ENCODE assay signal across 8 mouse cellular contexts in the genomic region with DNA sequence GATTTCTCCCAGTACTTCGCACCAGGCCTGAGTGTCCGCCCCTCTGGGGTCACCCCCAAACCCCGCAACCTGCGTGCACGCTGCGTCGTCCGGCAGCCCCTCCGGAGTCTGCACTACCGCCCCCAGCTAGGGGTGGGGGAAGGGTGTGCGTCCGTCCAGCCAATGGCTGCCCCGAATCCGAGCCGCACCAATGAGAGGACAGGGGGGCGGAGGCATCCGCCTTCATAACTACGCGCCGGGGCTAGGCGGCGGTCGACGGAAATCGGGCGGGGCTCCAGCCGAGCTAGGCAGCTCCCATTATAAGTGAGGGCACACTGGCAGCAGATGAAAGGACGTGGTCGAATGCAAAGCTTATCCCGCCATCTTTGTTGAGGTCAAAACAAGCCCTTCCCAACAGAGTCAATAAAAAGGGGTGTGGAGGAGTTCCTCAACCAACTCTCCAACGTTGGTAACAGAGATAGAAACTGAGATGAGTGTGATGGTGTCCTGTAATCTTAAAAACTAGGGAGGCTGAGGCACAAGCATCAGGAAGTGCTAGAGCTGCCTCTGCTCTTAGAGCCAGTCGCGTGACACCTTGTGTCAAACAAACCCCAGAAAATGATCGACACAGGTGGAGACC. TPM values are rescaled to one million over a fixed set of nuclear protein-coding genes. Genes with fewer than 3 reads are reported as not detected.
A peak's percentile ranks its signal among the peaks of the same experiment; 100 is the strongest.
DNase-seq lines count a peak whose midpoint lies in the region; ATAC-seq and TF ChIP-seq lines count a peak whose summit lies in the region.

TSS of gene Rpl18 (plus strand) at position 368 of the 619 bp plus-strand sequence.

- intact Hi-C loops in heart, postnatal 14 days (cut with DNase I), result no loop called here

- no peak for TF ChIP-seq POLR2A in ES-Bruce4 (IDR thresholded peaks at IDR 0.05; ENCODE audit: insufficient read depth, low read length)
- TF ChIP-seq POLR2A in lung, adult 2 months (IDR thresholded peaks at IDR 0.05; ENCODE audit: borderline replicate concordance, extremely low read depth, low read depth, low read length), result peak; percentile 61; the same call in 1 of the 2 replicates

- TF ChIP-seq CTCF in ES-Bruce4 (IDR thresholded peaks at IDR 0.05; ENCODE audit: low read depth, low read length), result no peak
- no peak for TF ChIP-seq CTCF in lung, adult 2 months (IDR thresholded peaks at IDR 0.05; ENCODE audit: insufficient read depth, low read length)

- peak; percentile 78 for ATAC-seq in cerebellum, adult (ENCODE audit: insufficient number of reproducible peaks, low FRiP score, low TSS enrichment)
- peak; percentile 93 for ATAC-seq in forebrain, embryonic 14.5 days
- ATAC-seq in neutrophil, adult 5-6 weeks (ENCODE audit: extremely low read depth, insufficient number of reproducible peaks, low FRiP score, poor library complexity, severe bottlenecking), result peak; percentile 80

- peak within 1 kb of the TSS; percentile 90 for H3K4me2 ChIP-seq in forebrain, embryonic 14.5 days (ENCODE audit: low read length)

- peak; percentile 99 for DNase-seq in forebrain, embryonic 14.5 days (ENCODE audit: low spot score)
- peak; percentile 98 for DNase-seq in heart, postnatal 14 days
- DNase-seq in layer of hippocampus, adult 18-20 months (ENCODE audit: low spot score in 2 of 2), result peak; percentile 98
- peak; percentile 94 for DNase-seq in lung, adult 2 months
- DNase-seq in thymus, adult 18-20 months, result peak; percentile 98

- peak within 1 kb of the TSS; percentile 81 for H3K4me3 ChIP-seq in ES-Bruce4 (ENCODE audit: low read depth, low read length)
- H3K4me3 ChIP-seq in forebrain, embryonic 14.5 days (ENCODE audit: low read depth, low read length), result peak within 1 kb of the TSS; percentile 96
- peak within 1 kb of the TSS; percentile 71 for H3K4me3 ChIP-seq in lung, adult 2 months (replicated peaks; ENCODE audit: extremely low read depth, low read depth, low read length)

- peak within 1 kb of the TSS; percentile 43 for H3K9ac ChIP-seq in ES-Bruce4 (ENCODE audit: low read depth, poor library complexity, severe bottlenecking)
- H3K9ac ChIP-seq in forebrain, embryonic 14.5 days (ENCODE audit: low read length), result peak within 1 kb of the TSS; percentile 78

- 8% methylated on average over 34 of the region's 34 CpGs for WGBS in forebrain, embryonic 14.5 days
- 6% methylated on average over 34 of the region's 34 CpGs for WGBS in lung, adult 2 months

- TF ChIP-seq EP300 in ES-Bruce4 (IDR thresholded peaks at IDR 0.05; ENCODE audit: insufficient read depth, low read depth, low read length), result no peak

- H3K36me3 ChIP-seq in ES-Bruce4 (ENCODE audit: control insufficient read depth, insufficient read depth, low read length, poor library complexity, severe bottlenecking), result peaks cover 22% of the 10 kb centered on the region
- H3K36me3 ChIP-seq in forebrain, embryonic 14.5 days (ENCODE audit: control insufficient read depth, insufficient read depth, low read length), result peaks cover 47% of the 10 kb centered on the region

- no peaks in the 10 kb centered on the region for H3K27me3 ChIP-seq in ES-Bruce4 (ENCODE audit: control insufficient read depth, insufficient read depth, low read length, poor library complexity, severe bottlenecking)
- no peaks in the 10 kb centered on the region for H3K27me3 ChIP-seq in forebrain, embryonic 14.5 days (replicated peaks; ENCODE audit: control insufficient read depth, insufficient read depth, low read length)

- H3K27ac ChIP-seq in ES-Bruce4 (ENCODE audit: insufficient read depth, low read length), result peak within 1 kb of the TSS; percentile 8
- peak within 1 kb of the TSS; percentile 46 for H3K27ac ChIP-seq in forebrain, embryonic 14.5 days (ENCODE audit: low read depth, low read length)

- H3K9me3 ChIP-seq in ES-Bruce4 (replicated peaks; ENCODE audit: control insufficient read depth, insufficient read depth, low read length, poor library complexity, severe bottlenecking), result no peaks in the 10 kb centered on the region
- H3K9me3 ChIP-seq in forebrain, embryonic 14.5 days (replicated peaks; ENCODE audit: control insufficient read depth, low read length), result no peaks in the 10 kb centered on the region

- no peaks in the 10 kb centered on the region for H3K4me1 ChIP-seq in ES-Bruce4 (ENCODE audit: control insufficient read depth, insufficient read depth, low read length)
- peaks cover 30% of the 10 kb centered on the region for H3K4me1 ChIP-seq in forebrain, embryonic 14.5 days (ENCODE audit: control insufficient read depth, insufficient read depth, low read length)
- H3K4me1 ChIP-seq in lung, adult 2 months (ENCODE audit: control insufficient read depth, insufficient read depth, low read length), result peaks cover 26% of the 10 kb centered on the region

RNA-seq across cellular contexts. Expression of gene Rpl18, which starts in this region (rescaled TPM):
- 1,593 and 1,677 TPM in 2 replicates for polyA plus RNA-seq in ES-Bruce4 (2011; ENCODE audit: insufficient read depth, insufficient read length, low read depth, missing spikeins)
- polyA plus RNA-seq in forebrain, embryonic 14.5 days (2014; fragmentation: Nextera tagmentation; extraction: Ambion mirVana), result 727 and 966 TPM in 2 replicates
- 100 to 1,000 TPM; 552 to 626 TPM for total RNA-seq in heart, postnatal 14 days (2021)
- total RNA-seq in layer of hippocampus, adult 18-20 months (2021), result 100 to 1,000 TPM; 359 to 364 TPM
- 1,119 and 1,194 TPM in 2 replicates for polyA plus RNA-seq in lung, adult 2 months (2012; rRNA removed)
- total RNA-seq in neutrophil, adult 5-6 weeks (2017), result 797 and 936 TPM in 2 replicates

Comparison
In these comparisons a context has a peak if more than half of its experiments do, and no peak if none do; other contexts are left out.
1. Peak in every context shown above with its lines: DNase-seq, ATAC-seq, H3K4me3 ChIP-seq and H3K27ac ChIP-seq.